Mouse (Mus musculus) kidney, adult 11 months (tissue): ENCODE results near the gene Zdhhc18.

Experiments used
- DNase-seq: peaks from one replicate; pipeline ENCODE4 v3.0.0; 2022

The Zdhhc18 gene

GRCm38 (mm10) chr4:133649989-133650699, at the start of gene Zdhhc18:
Gene Zdhhc18 (minus strand): TSS chr4:133650154.
- DNase-seq, result peak; percentile 81

GRCm38 (mm10) chr4:133695363-133695762, 45.4 kb upstream of the Zdhhc18 start:
- no peak for DNase-seq

GRCm38 (mm10) chr4:133690252-133690651, 40.3 kb upstream of the Zdhhc18 start:
- DNase-seq, result peak; percentile 43

GRCm38 (mm10) chr4:133688417-133689067, 38.6 kb upstream of the Zdhhc18 start:
- peak; percentile 40 for DNase-seq

- DNase-seq, result no peak
Measured at GRCm38 (mm10) chr4:133687126-133687525, 37.2 kb upstream of the Zdhhc18 start.

- no peak for DNase-seq
Measured at GRCm38 (mm10) chr4:133686512-133686911, 36.6 kb upstream of the Zdhhc18 start.

- no peak for DNase-seq
Measured at GRCm38 (mm10) chr4:133680206-133680786, 30.3 kb upstream of the Zdhhc18 start.

- DNase-seq, result no peak
Measured at GRCm38 (mm10) chr4:133679629-133680028, 29.7 kb upstream of the Zdhhc18 start.

GRCm38 (mm10) chr4:133677266-133677665, 27.3 kb upstream of the Zdhhc18 start:
- no peak for DNase-seq

- DNase-seq, result no peak
Measured at GRCm38 (mm10) chr4:133676189-133676588, 26.2 kb upstream of the Zdhhc18 start.

GRCm38 (mm10) chr4:133675594-133676016, 25.7 kb upstream of the Zdhhc18 start:
- DNase-seq, result peak; percentile 80

GRCm38 (mm10) chr4:133674331-133674695, 24.4 kb upstream of the Zdhhc18 start:
- DNase-seq, result no peak

- DNase-seq, result no peak
Measured at GRCm38 (mm10) chr4:133673666-133674330, 23.8 kb upstream of the Zdhhc18 start.

GRCm38 (mm10) chr4:133672845-133673647, 23.1 kb upstream of the Zdhhc18 start:
- DNase-seq, result no peak

- peak; percentile 89 for DNase-seq
Measured at GRCm38 (mm10) chr4:133671881-133672844, 22.2 kb upstream of the Zdhhc18 start, which contains the start of gene Pigv. Gene Pigv (minus strand): TSS chr4:133672647.

GRCm38 (mm10) chr4:133671184-133671880, 21.4 kb upstream of the Zdhhc18 start:
- peak; percentile 81 for DNase-seq

GRCm38 (mm10) chr4:133669652-133670210, 19.8 kb upstream of the Zdhhc18 start:
- no peak for DNase-seq

- no peak for DNase-seq
Measured at GRCm38 (mm10) chr4:133668537-133668936, 18.6 kb upstream of the Zdhhc18 start.

GRCm38 (mm10) chr4:133666199-133666598, 16.2 kb upstream of the Zdhhc18 start:
- DNase-seq, result no peak

- no peak for DNase-seq
Measured at GRCm38 (mm10) chr4:133665118-133665517, 15.2 kb upstream of the Zdhhc18 start.
